Mouse (Mus musculus) MEL (cell line): Measurements from ENCODE around the gene Heg1. TPM values are rescaled to one million over a fixed set of nuclear protein-coding genes. Genes with fewer than 3 reads are reported as not detected.

Source experiments
- CTCF ChIP-seq, 3 experiments: IDR thresholded peaks in 2 of 3; conservative IDR thresholded peaks in 1 of 3; 2 replicates each; pipeline ENCODE4 v1.5.1; 2011 to 2012; ENCODE audit warnings: low read length in 3 of 3, low read depth in 2 of 3, mild to moderate bottlenecking in 2 of 3, improper control_type of control experiment in 1 of 3, inconsistent platforms in 1 of 3, mixed read lengths in 1 of 3, moderate library complexity in 1 of 3; ENCODE audit not compliant: control insufficient read depth in 1 of 3, insufficient read depth in 1 of 3, poor library complexity in 1 of 3, severe bottlenecking in 1 of 3
- MAZ ChIP-seq: IDR thresholded peaks from 2 replicates; pipeline ENCODE4 v1.6.1; 2012; ENCODE audit warnings: low read depth, mild to moderate bottlenecking, inconsistent platforms, low read length, improper control_type of control experiment
- USF1 ChIP-seq: IDR thresholded peaks from 2 replicates; pipeline ENCODE4 v1.6.1; 2014; ENCODE audit warnings: low read depth, mild to moderate bottlenecking, inconsistent platforms, low read length, improper control_type of control experiment, moderate library complexity
- ZC3H11A ChIP-seq: IDR thresholded peaks from 2 replicates; pipeline ENCODE4 v1.6.1; 2012; ENCODE audit warnings: low read depth, mild to moderate bottlenecking, inconsistent platforms, low read length, improper control_type of control experiment
- polyA plus RNA-seq, 2 experiments: library from polyadenylated mRNA; stranded (reverse) in 1 of 2; unstranded in 1 of 2; fragments of >175 nt in 1 of 2; fragments of >200 nt in 1 of 2; gene quantifications; 2 replicates each; pipeline versions ENCODE4 v1.2.1 to v1.2.4; 2012; ENCODE audit warnings: low replicate concordance in 2 of 2, low read depth in 1 of 2; ENCODE audit not compliant: insufficient read length in 2 of 2, insufficient read depth in 1 of 2, missing spikeins in 1 of 2
- total RNA-seq: library from RNA; depleted of rRNA; stranded (reverse); fragments of 300-350 nt; gene quantifications from 2 replicates; pipeline ENCODE4 v1.2.3, GENCODE M21; 2012; rRNA removed

Heg1 gene
- total and polyA plus RNA-seq, 3 experiments, result 4.1 to 72.0 (median 6.9) TPM

GRCm38 (mm10) chr16:33820269-33821178 lies 136.4 kb downstream of the Heg1 start (continued):
- no peak for TF ChIP-seq MAZ
- TF ChIP-seq ZC3H11A, result peak; percentile 91
- TF ChIP-seq CTCF (IDR thresholded peaks at IDR 0.05 in 2 of 3, conservative IDR thresholded peaks at IDR 0.05 in 1 of 3; ENCODE audit: control insufficient read depth in 1 of 3, insufficient read depth in 1 of 3, low read depth in 2 of 3, low read length in 3 of 3, poor library complexity in 1 of 3, severe bottlenecking in 1 of 3), result peak; percentile 77 to 98 (median 79)
- no peak for TF ChIP-seq USF1

Other genes with a start within 250 kb of the Heg1 start
- not detected in 2 replicates for gene Slc12a8, start 167.0 kb upstream of the Heg1 start, total RNA-seq
- gene Slc12a8, start 167.0 kb upstream of the Heg1 start, polyA plus RNA-seq, result under 1 TPM in 1 of 2 experiments, not detected in 1; 0.29 TPM
- gene Muc13, start 109.7 kb downstream of the Heg1 start, total RNA-seq, result 59.5 and 60.4 TPM in 2 replicates
- gene Muc13, start 109.7 kb downstream of the Heg1 start, polyA plus RNA-seq, result 100 to 1,000 TPM in 1 of 2 experiments, not detected in 1; 129 TPM
- 0.16 and 0.27 TPM in 2 replicates for gene Itgb5, start 145.3 kb downstream of the Heg1 start, total RNA-seq
- under 1 TPM in 1 of 2 experiments, not detected in 1; 0.58 TPM for gene Itgb5, start 145.3 kb downstream of the Heg1 start, polyA plus RNA-seq